Mouse (Mus musculus) adrenal gland (tissue): ENCODE measurements around the gene Eftud2.

Experiments
- intact Hi-C: fragments of 180-260 bp; cut with DNase I; formaldehyde crosslinking; loops from one replicate; pipeline ENCODE4 v1.15.1; 2025

Gene Eftud2

DNA sequence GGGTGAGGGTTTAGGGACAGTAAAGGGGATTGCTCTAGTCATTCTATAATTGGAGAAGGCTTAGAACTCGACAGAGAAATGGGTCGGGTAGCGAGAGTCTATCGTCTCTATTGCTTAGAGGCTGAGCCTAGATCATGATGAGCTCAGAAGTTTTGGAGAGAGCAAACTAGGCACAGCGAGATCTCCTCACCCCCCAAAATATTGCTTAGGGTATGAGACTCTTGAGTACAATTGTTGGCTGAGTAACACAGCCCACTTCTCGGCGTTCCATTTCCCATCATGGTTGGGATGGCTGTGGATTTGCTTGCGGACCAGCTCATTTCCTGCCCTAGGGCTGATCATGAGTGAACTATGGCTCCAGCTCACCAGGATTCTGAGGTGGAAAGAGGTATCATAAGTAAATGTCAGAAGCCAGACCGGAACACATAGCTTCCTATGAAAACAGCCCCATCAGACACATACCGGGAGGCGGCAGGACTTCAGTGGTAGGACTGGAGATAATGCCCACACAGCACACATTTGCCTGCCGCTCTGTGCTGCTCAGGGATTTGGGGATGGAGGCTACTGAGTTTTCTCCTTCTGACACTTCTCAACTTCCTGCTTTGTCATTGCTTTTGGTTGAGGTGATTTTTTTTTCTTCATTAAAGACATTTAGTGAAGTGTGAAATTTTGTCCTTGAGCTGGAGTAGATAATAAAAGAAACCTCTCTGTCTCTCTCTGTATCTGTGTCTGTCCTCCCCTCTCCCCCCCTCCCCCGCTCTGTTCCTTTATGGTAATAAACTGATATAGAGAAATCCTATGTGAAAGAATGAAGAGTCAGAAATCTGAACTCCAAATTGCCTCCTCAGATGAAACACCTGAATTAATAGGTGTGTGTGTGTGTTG is 771 bp upstream of the Eftud2 start:
- intact Hi-C loops, result no loop called here

DNA sequence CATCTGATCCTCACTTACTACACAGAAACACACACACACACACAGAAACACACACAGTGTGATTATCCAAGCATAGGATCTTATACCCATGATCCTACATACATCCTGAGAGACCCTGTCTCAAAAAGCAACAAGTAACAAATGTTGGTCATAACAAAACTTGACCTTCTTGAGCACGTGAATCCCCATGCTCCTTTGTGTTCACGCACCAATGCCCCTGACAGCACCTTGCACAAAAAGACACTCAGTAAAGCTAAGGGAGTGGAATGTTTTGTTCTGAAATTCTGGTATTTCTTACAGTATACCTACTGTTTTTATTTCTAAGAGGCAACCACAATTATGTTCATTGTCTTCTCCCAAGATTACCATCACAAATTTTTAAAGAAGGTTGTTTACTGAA is 1.2 kb downstream of the Eftud2 start:
- intact Hi-C loops, result no loop called here

DNA sequence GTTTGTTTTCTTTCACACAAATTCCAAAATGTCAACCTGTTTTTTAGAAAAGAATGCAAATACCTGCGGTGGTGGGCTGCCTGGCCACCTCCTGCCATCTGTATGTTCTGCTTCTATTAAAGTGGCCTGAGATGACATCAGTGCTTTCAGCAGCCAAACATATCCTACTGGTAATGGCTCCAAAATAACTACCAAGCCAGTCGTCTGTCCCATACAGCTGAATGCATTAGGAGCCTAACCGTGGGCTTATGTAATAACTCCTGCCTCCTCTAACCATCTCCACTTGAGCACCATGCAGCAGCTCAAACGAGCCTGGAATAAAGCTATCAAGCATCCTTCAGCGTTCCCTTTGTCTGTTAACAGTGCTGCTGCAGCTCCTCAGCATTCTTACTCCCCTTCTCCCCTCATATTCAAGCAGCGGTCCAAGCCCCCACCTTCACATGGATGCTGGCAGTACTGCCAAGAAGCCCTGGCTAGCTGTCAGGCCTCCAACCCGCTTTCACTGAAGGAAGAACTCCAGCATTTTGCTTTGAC is 5.9 kb downstream of the Eftud2 start:
- intact Hi-C loops, result no loop called here

DNA sequence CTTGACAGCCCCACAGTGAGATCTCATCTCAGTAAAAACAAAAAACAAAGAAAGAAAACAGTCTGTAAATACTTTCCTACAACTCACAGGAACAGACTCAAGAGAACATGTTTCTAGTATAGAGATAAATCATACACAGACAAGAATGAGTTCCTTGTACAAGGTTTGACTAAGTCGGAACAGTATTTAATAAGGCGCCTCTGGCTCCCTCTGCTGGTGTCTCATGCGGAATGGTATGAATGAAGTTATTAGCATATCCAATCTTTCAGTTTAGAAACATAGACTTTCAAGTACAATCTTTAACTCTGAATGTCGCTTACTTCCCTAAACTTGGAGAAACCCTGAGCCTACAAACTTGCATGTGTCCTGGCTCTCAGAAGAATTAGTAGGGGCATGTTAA is 16.5 kb downstream of the Eftud2 start:
- intact Hi-C loops, result no loop called here

DNA sequence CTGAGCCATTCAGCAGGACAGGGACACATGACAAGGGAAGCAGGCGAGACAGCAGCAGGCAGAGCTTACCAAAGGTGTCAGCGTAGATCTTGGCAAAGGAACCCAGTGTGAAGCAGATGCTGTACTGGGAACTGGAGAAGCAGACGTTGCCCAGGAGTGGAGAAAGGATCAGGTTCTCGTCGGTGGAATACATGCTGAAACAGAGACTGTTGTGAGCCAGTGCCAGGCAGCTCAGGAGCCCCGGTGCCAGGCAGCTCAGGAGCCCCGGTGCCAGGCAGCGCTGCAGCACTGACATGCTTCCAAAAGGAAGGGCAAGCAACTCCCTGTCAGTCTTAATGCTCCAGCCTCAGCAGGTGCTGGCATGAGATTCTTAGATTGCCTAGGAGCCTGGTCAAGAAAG is 20.9 kb downstream of the Eftud2 start:
- intact Hi-C loops, result no loop called here

DNA sequence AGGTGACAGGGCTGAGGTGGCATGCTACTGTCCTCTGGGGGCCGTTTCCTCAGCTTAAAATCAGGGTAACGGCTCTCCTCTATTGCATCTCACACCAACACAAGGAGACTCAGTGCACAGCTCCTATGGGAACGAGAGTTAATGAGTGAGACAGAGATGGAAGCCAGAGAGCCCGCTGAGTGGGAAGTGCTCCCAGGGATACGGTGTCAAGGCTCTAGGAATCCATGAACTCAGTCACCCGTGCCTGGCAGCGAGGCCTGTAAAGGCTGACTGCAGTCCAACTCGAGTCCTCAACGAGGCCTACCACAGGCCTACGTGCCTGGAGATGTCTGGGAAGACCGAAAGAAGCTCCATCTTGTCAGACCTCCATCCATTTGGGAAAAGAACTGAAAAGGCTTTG is 21.8 kb downstream of the Eftud2 start:
- intact Hi-C loops, result no loop called here

DNA sequence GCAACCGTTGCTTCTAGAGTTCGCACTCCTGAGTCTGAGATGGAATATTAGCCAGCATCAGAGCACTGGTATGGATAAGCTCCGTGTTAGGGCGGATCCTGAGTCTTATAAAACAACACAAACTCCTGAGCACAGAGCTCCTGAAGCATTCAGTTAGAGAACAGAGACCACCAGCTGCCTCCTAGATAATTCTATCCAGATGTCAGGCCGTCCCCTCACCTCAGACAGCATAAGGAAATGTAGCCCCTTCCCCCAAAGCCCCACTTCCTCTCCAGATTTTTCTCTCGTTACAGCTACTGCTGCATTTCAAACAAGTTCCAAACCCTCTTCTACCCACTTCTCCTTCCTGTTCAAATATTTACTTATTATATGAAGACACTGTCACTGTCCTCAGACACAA is 24.8 kb downstream of the Eftud2 start:
- intact Hi-C loops, result no loop called here

DNA sequence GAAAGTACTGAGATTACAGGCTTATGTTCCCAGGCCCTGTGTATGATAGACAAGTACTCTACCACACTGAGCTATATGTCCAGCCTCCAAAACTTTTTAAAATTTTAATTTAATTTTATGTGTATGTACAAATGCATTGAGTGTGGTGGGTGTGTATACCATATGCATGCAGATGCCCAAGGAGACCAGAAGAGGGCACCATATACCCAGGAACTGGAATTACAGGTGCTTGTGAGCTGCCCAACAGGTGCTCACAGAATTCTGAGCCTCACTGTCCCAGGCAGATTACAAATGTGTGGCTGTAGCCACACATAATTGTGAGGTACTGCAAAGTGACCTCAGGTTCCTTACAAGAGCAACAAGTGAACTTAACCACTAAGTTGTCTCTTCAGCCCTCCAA is 27.0 kb downstream of the Eftud2 start:
- intact Hi-C loops, result loop anchor here (2.0 to 5.0 kb wide), 2 partner anchors 36 to 77 kb away; partner anchors contain the start of gene Gjc1

DNA sequence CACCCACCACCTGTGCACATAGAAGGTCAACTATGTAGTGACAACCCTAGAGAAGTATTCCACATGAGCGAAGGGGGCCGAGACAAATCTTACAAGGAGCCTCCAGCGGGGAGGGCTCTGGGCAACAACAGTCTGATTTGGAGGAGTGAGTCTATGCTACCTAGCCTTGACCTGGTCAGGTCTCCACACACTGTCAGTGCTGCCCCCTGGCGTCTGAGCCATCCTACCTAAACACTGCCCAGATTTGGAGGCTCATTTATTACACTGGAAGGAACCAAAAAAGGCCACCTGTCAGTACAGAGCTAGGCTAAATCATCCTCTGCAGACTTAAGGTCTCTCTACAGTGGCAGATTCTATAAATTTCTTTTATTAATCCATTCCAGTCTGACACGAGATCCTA is 28.9 kb downstream of the Eftud2 start:
- intact Hi-C loops, result loop anchor here (2.0 to 5.0 kb wide), 2 partner anchors 35 to 75 kb away; partner anchors contain the start of gene Gjc1

DNA sequence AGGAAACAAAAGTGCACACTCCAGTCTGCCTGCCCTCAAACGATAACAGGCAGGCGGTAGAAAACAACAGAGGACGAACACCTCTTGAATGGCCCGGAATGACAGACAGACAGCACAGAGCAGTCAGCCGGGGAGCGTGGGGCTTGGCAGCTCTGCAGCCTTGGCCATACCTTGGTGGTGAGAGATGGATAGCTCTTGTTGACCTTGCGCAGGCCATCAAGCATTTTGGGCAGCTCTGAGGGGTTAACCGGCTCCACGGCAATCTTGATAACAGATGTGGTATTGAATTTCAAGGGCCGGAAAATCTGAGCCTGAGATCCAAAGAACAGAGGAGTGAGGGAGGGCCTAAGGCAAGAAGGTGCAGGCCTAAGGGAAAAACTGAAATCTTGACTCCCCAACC is 34.9 kb downstream of the Eftud2 start:
- intact Hi-C loops, result no loop called here

DNA sequence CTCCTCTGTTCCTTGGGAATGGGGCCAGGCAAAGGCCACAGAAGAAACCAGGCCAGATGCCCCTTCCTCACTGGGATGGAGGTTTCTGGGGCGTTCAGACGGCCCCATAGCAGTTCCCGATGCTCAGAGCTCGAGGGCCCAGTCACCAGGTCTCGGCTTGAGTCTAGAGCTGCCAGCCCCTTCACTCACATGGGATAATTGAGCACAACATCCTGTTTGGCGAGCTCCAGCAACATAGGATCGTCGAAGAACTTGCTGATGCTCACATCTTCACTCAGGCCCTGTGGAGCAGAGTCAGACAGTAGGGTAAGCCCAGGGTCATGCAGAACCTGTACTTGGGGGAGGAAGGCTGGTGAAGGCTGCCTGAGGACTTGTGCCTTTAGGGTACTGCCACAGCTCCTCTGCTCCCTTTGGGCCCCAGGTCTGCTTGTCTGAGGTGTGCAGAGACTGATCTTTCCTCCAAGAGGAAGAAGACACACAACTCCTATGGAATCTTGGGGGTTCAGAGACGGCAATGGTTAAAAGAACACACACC is 42.1 kb downstream of the Eftud2 start:
- intact Hi-C loops, result no loop called here

DNA sequence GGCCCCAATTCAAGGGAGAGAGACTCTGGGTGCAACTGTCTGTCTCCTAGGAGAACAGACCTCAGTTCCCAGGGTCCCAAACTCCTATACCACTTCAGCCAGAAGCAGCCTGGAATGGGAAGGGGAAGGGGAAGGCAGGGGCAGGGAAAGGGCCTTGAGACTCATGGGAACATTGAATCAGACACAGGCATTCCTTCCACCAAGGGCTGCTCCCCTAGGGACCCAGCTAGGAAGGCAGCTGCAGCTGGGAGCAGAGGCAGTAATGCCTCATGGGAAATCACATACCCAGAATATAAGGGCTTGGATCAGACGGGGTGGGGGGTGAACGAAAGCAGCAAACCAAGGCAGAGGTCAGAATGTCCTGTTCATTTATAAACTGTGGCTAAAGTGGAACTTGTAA is 42.7 kb downstream of the Eftud2 start:
- intact Hi-C loops, result no loop called here

DNA sequence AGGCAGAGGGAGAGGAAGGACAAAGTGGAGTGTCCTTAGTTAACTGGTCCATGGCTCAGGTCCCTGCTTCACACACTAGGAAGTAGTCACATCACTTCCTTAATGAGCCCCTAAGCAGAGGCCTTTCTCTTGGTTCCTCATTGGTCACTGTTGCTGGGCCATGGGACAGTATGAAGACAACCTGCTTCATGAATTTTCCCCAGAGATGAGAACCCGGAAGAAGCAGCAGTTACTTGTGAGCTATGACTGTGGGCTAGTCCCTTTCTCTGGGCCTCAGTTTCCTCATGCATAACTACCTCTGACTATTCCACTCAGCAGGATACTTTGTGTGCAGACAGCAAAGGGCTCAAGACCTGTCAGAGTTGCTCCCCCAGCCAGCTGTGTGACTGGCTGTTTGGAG is 43.4 kb downstream of the Eftud2 start:
- intact Hi-C loops, result no loop called here

DNA sequence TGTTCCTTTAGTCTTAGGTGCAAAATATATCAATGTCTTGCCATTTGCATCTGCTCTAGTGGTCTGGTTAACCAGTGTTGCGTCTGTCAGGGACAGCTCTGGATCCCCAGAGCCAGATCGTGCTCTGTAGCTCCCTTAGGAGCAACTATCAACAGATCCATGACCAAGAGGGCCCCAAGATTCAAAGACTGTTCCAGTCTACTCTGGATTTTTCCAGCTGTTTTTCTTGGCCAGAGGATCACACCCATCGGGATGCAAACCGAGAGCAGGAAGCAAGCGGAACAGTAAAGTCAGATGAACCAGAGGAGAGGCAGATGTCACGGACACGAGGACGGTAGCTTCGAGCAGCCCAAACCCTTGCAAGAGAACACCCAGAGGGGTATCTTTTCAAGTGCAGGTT is 44.6 kb downstream of the Eftud2 start:
- intact Hi-C loops, result no loop called here

DNA sequence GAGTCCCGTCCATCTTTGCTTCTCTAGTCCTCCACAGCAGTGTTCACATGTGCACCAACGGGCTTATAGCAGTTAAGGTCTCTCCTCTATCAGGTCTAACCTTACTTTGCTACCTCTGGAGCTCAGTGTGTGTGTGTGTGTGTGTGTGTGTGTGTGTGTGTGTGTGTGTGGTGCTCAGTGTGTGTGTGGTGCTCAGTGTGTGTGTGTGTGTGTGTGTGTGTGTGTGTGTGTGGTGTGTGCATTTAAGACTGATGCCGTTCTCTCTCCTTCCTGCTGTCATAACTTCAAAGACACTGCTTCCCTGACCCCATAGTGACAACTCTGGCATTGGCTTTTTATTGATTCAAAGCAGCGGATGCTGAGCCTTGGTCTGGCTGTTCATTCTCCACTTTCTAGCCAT is 45.2 kb downstream of the Eftud2 start, which contains the start of gene Higd1b:
Gene Higd1b (plus strand): TSS at position 301 of the 400 bp plus-strand sequence.
- intact Hi-C loops, result no loop called here

DNA sequence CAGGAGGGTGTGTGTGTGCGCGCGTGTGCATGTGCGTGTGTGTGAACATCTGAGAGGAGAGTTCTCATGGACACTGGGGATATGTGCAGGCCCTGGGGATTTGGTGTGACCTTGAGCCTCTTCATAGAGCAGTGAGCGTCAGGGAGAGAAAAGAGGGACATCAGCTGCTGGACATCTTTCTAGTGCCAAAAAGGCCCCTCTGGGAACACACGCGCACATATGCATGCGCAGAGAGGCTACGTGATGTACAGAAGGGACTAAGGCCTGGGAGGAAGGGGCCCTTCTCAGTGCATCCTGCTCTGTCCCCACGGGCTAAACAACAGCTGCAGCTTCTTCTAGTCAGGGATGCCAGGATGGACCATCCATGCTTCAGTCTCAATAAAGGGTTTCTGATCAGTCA is 46.6 kb downstream of the Eftud2 start:
- intact Hi-C loops, result no loop called here

DNA sequence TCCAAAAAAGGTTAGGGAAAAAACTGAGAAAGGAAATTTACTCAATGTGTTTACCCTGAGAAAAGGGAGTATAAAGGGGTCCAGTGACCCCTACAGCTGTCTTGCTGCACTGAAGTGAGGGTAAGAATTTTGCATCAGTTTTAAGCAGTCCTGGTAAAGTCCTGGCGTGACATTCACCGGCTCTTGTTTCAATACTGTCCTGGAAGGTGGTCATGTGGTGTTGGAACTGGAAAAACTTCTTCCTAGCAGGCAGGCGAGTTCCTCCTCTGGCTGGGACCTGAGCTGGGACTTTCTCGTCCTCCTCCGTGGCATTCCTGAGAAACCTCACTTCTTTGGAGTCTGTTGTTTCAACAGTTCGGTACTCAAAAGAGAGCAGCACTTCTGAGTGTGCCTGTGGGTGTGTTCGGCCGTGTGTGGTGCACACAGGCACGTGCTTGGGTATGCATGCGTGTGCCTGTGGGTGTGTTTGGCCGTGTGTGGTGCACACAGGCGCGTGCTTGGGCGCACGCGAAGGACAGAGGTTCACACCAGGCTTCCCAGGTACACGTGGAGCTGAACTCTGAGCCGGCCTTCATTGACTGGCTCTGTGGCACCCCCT is 48.0 kb downstream of the Eftud2 start:
- intact Hi-C loops, result no loop called here

DNA sequence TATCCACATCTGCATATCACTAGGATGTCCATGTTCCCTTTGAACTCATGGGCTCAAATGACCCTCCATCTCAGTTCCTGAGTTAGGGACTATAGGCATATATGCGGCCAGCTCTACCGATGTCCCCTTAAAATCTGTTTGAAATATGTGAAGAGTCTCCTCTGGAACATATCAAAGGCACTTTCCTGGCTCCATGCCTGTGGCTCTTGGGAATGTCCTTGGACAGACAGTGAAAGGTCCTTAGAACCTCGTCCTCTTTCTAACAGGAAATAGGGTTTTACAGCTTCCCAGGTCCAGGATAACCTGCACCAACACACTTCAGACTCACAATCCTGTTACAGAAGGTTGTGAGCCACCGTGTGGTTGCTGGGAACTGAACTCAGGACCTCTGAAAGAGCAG is 50.5 kb downstream of the Eftud2 start:
- intact Hi-C loops, result no loop called here

DNA sequence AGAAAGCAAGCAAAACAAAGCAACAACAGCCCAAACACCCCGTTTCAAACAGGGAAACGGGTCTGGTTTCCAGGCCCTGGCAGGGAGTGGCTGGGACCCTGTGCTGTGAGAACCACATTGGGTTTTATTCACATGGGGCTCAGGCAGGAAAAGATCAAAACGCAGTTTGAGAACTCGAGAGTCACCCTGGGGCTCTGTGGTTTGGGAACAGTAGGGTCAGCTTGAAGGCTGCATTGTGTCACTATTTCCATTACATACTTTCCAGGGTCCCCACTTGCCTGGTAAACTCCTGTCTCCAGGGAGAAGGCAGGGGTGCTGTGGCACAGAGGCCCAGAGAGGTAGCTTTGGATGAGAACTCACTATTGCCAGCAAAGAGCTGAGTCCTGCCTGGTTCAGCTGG is 53.7 kb downstream of the Eftud2 start:
- intact Hi-C loops, result no loop called here

DNA sequence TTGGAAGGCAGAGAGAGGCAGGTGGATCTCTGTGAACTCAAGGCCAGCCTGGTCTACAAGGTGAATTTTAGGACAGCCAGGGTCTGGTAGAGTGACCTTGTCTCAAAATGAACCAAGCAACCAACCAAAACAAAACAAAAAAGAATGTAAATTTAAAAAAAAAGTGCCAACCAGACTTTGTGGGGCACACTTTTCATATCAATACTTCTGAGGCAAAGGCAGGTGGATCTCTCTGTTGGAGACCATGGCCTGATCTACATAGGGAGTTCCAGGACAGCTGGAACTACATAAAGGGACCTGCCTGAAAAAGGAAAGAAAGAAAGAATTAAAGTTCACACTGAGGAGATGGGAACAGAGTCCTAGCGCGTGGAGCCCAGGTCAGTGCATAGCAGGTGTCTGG is 54.3 kb downstream of the Eftud2 start:
- intact Hi-C loops, result no loop called here

DNA sequence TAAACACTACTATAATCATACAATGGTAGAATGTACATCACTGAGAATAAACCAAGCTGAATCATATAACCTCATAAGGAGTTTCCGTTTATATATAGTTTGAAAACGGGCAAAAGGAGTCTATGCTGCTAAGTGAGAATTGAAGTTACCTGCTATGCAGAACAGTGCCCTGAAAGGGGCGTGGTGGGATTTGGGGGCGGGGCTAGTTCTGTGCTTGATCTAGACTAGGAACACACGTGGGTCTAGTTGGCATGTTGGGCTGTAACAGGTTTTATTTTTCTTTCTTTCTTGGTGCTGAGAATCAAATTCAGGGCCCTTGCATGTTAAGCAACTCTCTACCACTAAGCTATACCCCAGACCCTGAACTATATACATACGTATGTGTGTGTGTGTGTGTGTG is 59.6 kb downstream of the Eftud2 start:
- intact Hi-C loops, result no loop called here

DNA sequence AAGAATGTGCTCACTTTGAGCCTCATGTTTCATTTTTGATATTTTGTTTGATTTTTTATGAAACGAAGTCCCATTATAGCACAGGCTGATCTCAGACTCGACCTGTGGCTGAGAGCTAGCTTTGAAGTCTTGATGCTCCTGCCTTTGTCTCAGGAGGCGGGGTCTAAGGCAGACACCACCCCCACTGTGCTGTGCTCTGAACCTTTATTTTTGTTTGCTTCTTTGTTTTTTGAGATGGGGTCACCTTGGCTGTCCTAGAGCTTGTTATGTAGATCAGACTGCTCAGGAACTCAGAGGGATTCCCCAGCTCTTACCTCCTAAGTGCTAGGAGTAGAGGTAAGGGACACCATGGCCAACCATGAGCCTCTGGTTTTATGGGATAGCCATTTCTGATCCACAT is 60.4 kb downstream of the Eftud2 start:
- intact Hi-C loops, result no loop called here
